Mouse (Mus musculus): ENCODE measurements around the gene Uimc1.

Uimc1 gene

GRCm38 (mm10) chr13:54992215-54992614 lies 107.9 kb downstream of the Uimc1 start:
- no peak for DNase-seq

GRCm38 (mm10) chr13:54988181-54988760 lies 111.8 kb downstream of the Uimc1 start:
- DNase-seq = no peak

- DNase-seq = no peak
These were observed 112.7 kb downstream of the Uimc1 start for GRCm38 (mm10) chr13:54987405-54987804.

- DNase-seq = peak; percentile 54 to 59
These were observed 116.5 kb downstream of the Uimc1 start for GRCm38 (mm10) chr13:54983614-54984013.

GRCm38 (mm10) chr13:54983001-54983400 lies 117.1 kb downstream of the Uimc1 start:
- no peak for DNase-seq

GRCm38 (mm10) chr13:54980957-54981356 lies 119.1 kb downstream of the Uimc1 start:
- DNase-seq = peak; percentile 48 to 54

- peak; percentile 69 to 70 for DNase-seq
These were observed 121.3 kb downstream of the Uimc1 start for GRCm38 (mm10) chr13:54978804-54979203.
